Mouse (Mus musculus): ENCODE measurements at regions not wholly inside any gene's neighbourhood (a gene's known extent, or its start where the extent isn't known, plus 50 kb on each side); places are given as distances from the start of the nearest gene placed in this dataset.

- TF ChIP-seq CTCF (IDR thresholded peaks at IDR 0.05; ENCODE audit: low read depth, low read length): no peak
- TF ChIP-seq POLR2A (IDR thresholded peaks at IDR 0.05; ENCODE audit: extremely low read depth, insufficient read depth, low read length): no peak
These were observed 66.0 kb upstream of the Aldh1a3 start for GRCm38 (mm10) chr7:66493216-66493885.
